Mouse (Mus musculus) limb, embryonic 12.5 days (tissue): ENCODE results near the gene Rc3h1. TPM values are rescaled to one million over a fixed set of nuclear protein-coding genes. Genes with fewer than 3 reads are reported as not detected.
A peak's percentile ranks its signal among the peaks of the same experiment; 100 is the strongest.

Experiments used
- ATAC-seq: fragments of 200-750 bp; cut with Nextera tagmentation; 2 replicates; pipeline ENCODE4 v1.8.0; 2017; ENCODE audit warnings: low read depth, moderate TSS enrichment; ENCODE audit not compliant: insufficient number of reproducible peaks, insufficient read depth, low FRiP score, low TSS enrichment
- H3K27ac ChIP-seq: fragments of 300-500 bp; sonication (generic); 2 replicates; pipeline ENCODE4 v1.5.1; 2016; ENCODE audit warnings: mild to moderate bottlenecking, moderate library complexity
- H3K27me3 ChIP-seq: fragments of 300-500 bp; sonication (generic); 2 replicates; pipeline ENCODE4 v1.6.1; 2016; ENCODE audit warnings: mild to moderate bottlenecking, moderate library complexity
- H3K36me3 ChIP-seq: fragments of 300-500 bp; sonication (generic); 2 replicates; pipeline ENCODE4 v1.6.1; 2016; ENCODE audit warnings: mild to moderate bottlenecking, moderate library complexity
- H3K4me1 ChIP-seq: fragments of 300-500 bp; sonication (generic); replicated peaks from 2 replicates; pipeline ENCODE4 v1.6.1; 2016
- H3K4me2 ChIP-seq: fragments of 300-500 bp; sonication (generic); 2 replicates; pipeline ENCODE4 v1.6.1; 2016; ENCODE audit warnings: mild to moderate bottlenecking, moderate library complexity
- H3K4me3 ChIP-seq: fragments of 300-500 bp; sonication (generic); replicated peaks from 2 replicates; pipeline ENCODE4 v1.5.1; 2016; ENCODE audit warnings: mild to moderate bottlenecking
- H3K9ac ChIP-seq: fragments of 300-500 bp; sonication (generic); replicated peaks from 2 replicates; pipeline ENCODE4 v1.6.1; 2016; ENCODE audit warnings: mild to moderate bottlenecking, moderate library complexity
- H3K9me3 ChIP-seq: fragments of 300-500 bp; sonication (generic); 2 replicates; pipeline ENCODE4 v1.6.1; 2016; ENCODE audit warnings: mild to moderate bottlenecking, moderate library complexity
- WGBS: fragments of 180-500 bp; shearing (Covaris S2); methylation state at CpG from one replicate; pipeline ENCODE4 v1.1.7; 2016; 5-methylcytosine and 5-hydroxymethylcytosine counted together
- polyA plus RNA-seq: library from polyadenylated mRNA; unstranded; fragments of >200 nt; fragmentation: Nextera tagmentation; extraction: Ambion mirVana; gene quantifications from 2 replicates; pipeline ENCODE4 v1.2.1, GENCODE M21; 2016

The Rc3h1 gene
- polyA plus RNA-seq, 1 experiment from 2014 or later: 10.6 TPM

DNA sequence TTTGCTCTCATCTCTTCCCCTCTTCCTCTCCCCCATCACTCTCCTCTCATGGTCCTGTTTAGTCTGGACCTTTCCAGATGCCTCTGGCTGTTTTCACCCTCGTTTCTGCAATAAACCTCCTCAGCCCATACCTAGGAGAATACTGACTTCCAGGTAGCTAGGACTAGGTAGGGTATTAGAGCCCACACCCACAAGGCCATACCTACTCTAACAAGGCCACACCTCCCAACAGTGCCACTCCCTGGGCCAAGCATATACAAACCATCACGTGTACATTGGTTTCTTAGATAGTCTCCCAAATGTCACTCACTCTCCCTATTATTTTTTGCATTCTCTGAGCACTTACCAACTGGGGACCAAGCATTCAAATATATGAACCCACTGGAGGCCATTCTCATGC lies 21.2 kb upstream of the Rc3h1 start:
- Histone ChIP-seq H3K36me3 (no peaks in the 10 kb centered on the region), H3K4me2 (no peak overlapping the region), H3K4me1 (no peaks in the 10 kb centered on the region), H3K4me3 (no peak overlapping the region), H3K27me3 (no peaks in the 10 kb centered on the region), H3K27ac (no peak overlapping the region), H3K9me3 (no peaks in the 10 kb centered on the region), H3K9ac (no peak overlapping the region)
- ATAC-seq: no peak
- 59% methylated on average over 2 of the region's 2 CpGs for WGBS

DNA sequence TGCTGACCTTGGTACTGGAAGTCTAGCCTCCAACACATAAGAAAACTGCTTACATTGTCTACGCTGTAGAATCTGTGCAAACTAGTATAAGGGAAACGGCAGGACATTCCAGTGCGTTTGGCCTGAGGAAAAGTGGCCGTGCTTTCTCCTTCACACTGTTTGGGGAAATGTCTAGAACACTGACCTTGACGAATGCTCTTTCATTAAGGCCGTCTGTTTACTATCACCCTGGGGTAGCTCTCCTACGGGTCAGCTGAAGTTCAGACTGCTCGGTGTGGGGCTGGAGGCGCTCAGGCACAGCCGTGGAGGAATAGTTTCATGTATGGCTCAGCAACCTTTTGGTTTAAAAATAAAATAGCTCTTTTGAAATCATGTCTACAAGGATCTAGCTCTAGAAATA lies 6.5 kb upstream of the Rc3h1 start:
- Histone ChIP-seq H3K27me3 (0 out of 2 replicates have a peak, but pooled peaks cover under 1% of the 10 kb centered on the region), H3K4me3 (no peak overlapping the region), H3K4me2 (no peak overlapping the region), H3K9me3 (no peaks in the 10 kb centered on the region), H3K27ac (no peak overlapping the region), H3K36me3 (no peaks in the 10 kb centered on the region), H3K9ac (no peak overlapping the region), H3K4me1 (no peaks in the 10 kb centered on the region)
- no peak for ATAC-seq
- WGBS: 33% methylated on average over 10 of the region's 10 CpGs

DNA sequence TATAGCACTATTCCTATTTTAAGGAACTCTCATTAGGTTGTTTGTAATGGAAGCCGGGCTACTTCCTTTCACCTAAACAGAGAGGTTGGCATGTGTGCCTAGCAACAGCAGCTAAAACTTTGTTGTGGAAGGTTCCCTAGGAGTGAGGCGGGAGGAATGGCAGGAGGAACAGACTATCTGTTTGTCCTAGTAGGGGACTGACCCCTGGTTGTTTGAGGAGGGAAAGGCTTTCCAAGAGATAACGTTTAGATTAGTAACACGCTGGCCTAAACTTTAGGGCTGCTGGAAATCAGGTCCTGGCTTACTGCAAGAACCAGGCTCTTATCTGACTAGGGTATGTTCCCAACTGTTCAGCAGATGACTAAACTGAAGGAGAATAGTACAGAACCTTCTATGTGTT lies 2.2 kb upstream of the Rc3h1 start:
- H3K4me2 ChIP-seq: no peak overlapping the region
- WGBS: 50% methylated on average over 4 of the region's 4 CpGs
- ATAC-seq: no peak
- H3K4me1 ChIP-seq: peaks cover 6% of the 10 kb centered on the region; the same call in 1 of the 2 replicates
- H3K27me3 ChIP-seq: peaks cover 4% of the 10 kb centered on the region; the same call in 1 of the 2 replicates
- no peak overlapping the region for H3K9ac ChIP-seq
- H3K4me3 ChIP-seq: no peak overlapping the region
- H3K9me3 ChIP-seq: no peaks in the 10 kb centered on the region
- no peaks in the 10 kb centered on the region for H3K36me3 ChIP-seq
- no peak overlapping the region for H3K27ac ChIP-seq

DNA sequence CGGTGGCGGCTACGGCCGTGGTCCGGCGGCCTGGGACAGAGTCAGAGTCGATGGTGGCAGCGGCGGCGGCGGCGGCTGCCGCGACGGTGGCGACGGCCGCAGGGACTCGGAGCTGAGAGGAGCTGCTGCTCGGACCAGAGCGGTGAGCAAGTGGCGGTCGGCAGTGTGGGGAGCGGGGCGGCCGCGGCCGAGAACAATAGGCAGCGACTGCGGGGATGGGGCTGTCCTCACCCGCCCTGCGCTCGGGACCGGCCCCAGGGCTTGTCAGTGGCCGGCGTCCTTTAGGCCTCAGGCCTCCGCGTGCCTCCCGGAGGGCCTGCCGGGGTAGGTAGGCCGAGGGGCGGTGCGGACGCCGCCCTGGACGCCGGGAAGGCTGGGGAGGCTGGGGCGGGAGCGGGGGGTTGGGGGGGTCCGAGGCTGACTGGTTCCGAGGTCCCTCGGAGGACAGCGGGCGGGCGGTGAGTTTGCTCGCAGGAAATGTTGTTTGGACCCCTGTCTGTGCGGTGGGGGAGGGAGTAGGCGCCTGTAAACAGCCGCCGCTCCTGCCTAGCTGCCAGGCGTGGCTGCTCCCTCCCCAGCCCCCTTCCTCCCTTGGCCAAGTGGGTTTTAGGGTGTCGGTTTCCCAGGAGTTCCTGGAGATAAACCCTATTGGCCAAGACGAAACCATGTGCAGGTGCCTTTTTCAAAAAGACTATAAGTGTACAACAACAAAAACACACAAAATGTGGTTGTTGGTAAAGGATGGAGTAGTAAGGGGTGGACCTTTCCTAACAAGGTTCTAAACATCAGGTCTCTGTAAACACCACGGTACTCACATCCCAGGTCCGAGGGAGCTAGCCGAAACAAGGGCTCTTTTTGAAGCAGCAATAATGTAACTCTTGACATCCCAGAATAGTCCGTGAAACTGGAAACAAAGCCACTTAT lies 602 bp downstream of the Rc3h1 start:
- peak overlapping the region; percentile 67 for H3K4me2 ChIP-seq
- under 1% methylated on average over 67 of the region's 67 CpGs for WGBS
- H3K4me1 ChIP-seq: peaks cover 6% of the 10 kb centered on the region; the same call in 1 of the 2 replicates
- H3K27ac ChIP-seq: peak overlapping the region; percentile 90
- peak overlapping the region; percentile 97 for H3K9ac ChIP-seq
- no peaks in the 10 kb centered on the region for H3K9me3 ChIP-seq
- peaks cover 4% of the 10 kb centered on the region; the same call in 1 of the 2 replicates for H3K27me3 ChIP-seq
- H3K4me3 ChIP-seq: peak overlapping the region; percentile 94
- ATAC-seq: peak; percentile 70
- H3K36me3 ChIP-seq: no peaks in the 10 kb centered on the region

DNA sequence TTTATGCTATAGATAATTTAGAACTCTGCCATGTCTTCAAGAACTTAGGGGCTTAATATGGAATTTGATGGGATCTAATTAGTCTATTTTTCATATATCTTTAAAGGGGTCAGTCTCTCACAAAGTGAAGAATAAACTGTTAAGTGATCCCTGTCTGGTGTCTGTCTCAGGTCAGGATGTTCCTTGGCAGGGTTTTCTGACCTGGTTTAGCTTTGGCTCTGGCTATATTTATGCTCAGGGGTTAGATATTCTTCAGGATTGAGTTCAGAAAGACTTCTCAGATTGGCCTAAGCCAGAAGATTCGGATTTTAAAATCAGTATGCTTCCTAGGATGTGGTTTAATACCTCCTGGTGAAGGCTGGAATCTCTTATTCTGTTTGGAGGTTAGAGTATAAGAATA lies 4.0 kb downstream of the Rc3h1 start:
- Histone ChIP-seq H3K27me3 (no peaks in the 10 kb centered on the region), H3K4me1 (peaks cover 6% of the 10 kb centered on the region; the same call in 1 of the 2 replicates), H3K9me3 (no peaks in the 10 kb centered on the region), H3K27ac (no peak overlapping the region), H3K4me3 (no peak overlapping the region), H3K9ac (no peak overlapping the region), H3K4me2 (no peak overlapping the region), H3K36me3 (no peaks in the 10 kb centered on the region)
- ATAC-seq: no peak
- 94% methylated on average over 1 of the region's 1 CpGs for WGBS

DNA sequence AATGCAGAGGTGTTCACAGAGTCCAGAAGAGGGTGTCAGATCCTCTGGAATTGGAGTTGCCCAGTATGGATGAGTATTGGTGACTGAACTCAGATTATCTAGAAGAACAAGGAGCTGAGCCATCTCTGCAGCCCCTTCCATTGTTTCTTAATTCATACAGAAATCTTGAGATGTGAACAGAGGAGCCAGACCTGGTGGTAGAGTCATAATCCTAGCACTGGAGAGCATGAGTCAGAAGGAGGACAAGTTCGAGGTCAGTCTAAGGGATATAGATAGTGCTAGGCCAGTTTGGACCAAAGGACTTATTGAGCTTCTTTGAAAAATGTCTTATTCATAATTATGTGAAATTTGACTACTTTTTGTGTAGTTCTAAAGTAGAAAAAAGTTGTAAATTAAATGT lies 4.6 kb downstream of the Rc3h1 start:
- H3K4me3 ChIP-seq: no peak overlapping the region
- no peaks in the 10 kb centered on the region for H3K27me3 ChIP-seq
- 95% methylated on average over 1 of the region's 1 CpGs for WGBS
- H3K36me3 ChIP-seq: no peaks in the 10 kb centered on the region
- no peaks in the 10 kb centered on the region for H3K9me3 ChIP-seq
- H3K9ac ChIP-seq: no peak overlapping the region
- no peak overlapping the region for H3K27ac ChIP-seq
- ATAC-seq: no peak
- no peak overlapping the region for H3K4me2 ChIP-seq
- H3K4me1 ChIP-seq: peaks cover 6% of the 10 kb centered on the region; the same call in 1 of the 2 replicates

DNA sequence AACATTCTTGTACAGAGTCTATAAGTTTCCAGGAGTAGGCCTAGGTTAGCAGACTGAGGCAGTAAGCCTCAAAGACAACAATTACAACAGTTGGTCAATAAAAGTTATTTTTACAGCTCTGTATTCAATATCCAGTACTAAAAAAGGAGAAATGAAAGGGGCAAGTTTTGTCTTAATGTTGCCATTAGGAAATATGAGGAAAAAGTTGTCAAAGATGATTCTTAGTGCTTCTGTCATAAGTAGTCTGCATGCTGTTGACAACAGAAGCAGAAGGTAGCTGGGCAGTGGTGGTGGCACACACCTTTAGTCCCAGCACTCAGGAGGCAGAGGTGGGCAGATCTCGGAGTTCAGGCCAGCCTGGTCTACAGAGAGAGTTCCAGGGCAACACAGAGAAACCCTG lies 13.2 kb downstream of the Rc3h1 start:
- Histone ChIP-seq H3K9ac (no peak overlapping the region), H3K4me2 (no peak overlapping the region), H3K27ac (no peak overlapping the region), H3K27me3 (no peaks in the 10 kb centered on the region), H3K4me1 (no peaks in the 10 kb centered on the region), H3K9me3 (no peaks in the 10 kb centered on the region), H3K36me3 (peaks cover 4% of the 10 kb centered on the region; the same call in 1 of the 2 replicates), H3K4me3 (no peak overlapping the region)
- no peak for ATAC-seq
- 100% methylated on average over 1 of the region's 1 CpGs for WGBS

DNA sequence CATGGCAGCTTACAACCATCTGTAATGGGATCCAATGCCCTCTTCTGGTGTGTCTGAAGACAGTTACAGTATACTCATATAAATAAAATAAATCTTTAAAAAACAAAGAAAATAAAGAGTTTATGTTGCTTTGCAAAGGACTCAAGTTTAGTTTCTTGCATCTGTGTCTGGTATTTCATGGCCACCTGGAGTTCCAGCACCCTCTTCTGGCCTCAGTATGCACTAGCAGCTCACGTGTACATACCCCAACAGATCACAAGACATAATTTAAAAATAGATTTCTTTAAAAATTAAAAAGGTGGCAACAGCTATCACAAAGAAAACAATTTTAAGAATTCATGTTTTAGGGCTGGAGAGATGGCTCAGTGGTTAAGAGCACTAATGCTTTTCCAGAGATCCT lies 15.7 kb downstream of the Rc3h1 start:
- Histone ChIP-seq H3K4me2 (no peak overlapping the region), H3K9me3 (no peaks in the 10 kb centered on the region), H3K36me3 (peaks cover under 1% of the 10 kb centered on the region; the same call in 1 of the 2 replicates), H3K27me3 (no peaks in the 10 kb centered on the region), H3K9ac (no peak overlapping the region), H3K4me3 (no peak overlapping the region), H3K27ac (no peak overlapping the region), H3K4me1 (0 out of 2 replicates have a peak, but pooled peaks cover 2% of the 10 kb centered on the region)
- 94% methylated on average over 1 of the region's 1 CpGs for WGBS
- ATAC-seq: no peak

DNA sequence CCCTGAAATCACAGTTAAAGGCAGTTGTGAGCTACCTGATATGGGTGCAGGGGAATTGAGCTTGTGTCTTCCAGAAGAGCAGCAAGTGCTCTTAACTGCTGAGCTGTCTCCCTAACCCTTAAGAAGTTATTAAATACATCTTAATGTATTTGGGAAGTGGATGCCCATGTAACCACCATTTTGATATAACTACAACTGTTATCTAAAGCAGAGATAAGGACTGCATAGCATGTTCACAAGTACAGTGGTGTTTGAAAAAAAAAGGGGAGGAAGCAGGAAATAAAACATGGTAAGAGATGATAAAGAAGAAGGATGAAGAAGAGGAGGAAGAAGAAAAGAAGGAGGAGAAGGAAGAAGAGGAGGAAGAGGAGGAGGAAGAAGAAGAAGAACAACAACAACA lies 25.1 kb downstream of the Rc3h1 start:
- Histone ChIP-seq H3K4me2 (no peak overlapping the region), H3K9me3 (no peaks in the 10 kb centered on the region), H3K36me3 (peaks cover 18% of the 10 kb centered on the region), H3K27ac (no peak overlapping the region), H3K4me1 (0 out of 2 replicates have a peak, but pooled peaks cover 5% of the 10 kb centered on the region), H3K4me3 (no peak overlapping the region), H3K9ac (no peak overlapping the region), H3K27me3 (no peaks in the 10 kb centered on the region)
- no peak for ATAC-seq

DNA sequence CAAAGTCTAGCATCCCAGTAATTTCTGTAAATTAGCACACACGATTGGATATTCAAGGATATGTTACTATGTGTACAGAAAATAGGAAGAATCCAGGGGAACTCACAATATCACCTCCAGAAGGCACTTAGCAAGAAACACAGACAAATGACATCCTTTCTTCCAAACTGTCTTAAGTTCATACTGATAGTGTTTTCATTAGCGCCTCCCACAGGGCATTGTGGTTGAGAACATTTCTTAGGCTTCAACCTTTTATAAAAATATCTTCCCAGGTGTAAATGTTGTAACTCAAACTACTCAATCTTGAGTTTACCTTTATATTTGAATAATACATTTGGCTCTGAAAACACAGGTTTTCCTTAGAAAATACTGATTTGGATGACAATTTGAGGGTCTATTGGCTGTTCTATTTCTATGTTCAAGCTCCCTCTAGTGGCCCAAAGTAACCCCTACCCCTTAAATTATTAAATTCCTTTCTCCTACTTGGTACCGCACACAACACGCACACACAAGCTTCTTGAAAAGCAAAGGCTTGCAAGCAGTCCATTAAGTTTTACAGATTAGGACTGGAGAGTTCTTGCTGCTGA lies 27.8 kb downstream of the Rc3h1 start:
- Histone ChIP-seq H3K27me3 (no peaks in the 10 kb centered on the region), H3K36me3 (peaks cover 34% of the 10 kb centered on the region), H3K4me3 (no peak overlapping the region), H3K9ac (no peak overlapping the region), H3K4me1 (no peaks in the 10 kb centered on the region), H3K27ac (no peak overlapping the region), H3K4me2 (no peak overlapping the region), H3K9me3 (no peaks in the 10 kb centered on the region)
- 66% methylated on average over 4 of the region's 4 CpGs for WGBS
- ATAC-seq: no peak

DNA sequence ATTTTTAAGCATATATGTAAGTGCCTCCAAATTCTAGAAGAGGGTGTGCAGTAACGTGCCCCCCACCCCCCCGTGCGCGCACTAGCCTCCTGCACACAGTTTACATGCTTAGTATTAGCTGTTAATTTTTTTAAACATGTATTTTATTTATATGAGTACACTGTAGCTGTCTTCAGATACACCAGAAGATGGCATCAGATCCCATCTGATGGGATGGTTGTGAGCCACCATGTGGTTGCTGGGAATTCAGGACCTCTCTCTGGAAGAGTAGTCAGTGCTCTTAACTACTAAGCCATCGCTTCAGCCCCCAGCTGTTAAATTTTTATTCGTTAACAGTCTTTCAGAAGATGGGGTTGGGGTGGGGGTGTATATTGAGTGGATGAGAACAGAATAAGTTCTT lies 29.3 kb downstream of the Rc3h1 start:
- H3K9ac ChIP-seq: no peak overlapping the region
- WGBS: 91% methylated on average over 6 of the region's 6 CpGs
- H3K36me3 ChIP-seq: peaks cover 42% of the 10 kb centered on the region
- H3K27me3 ChIP-seq: no peaks in the 10 kb centered on the region
- H3K4me1 ChIP-seq: no peaks in the 10 kb centered on the region
- H3K4me2 ChIP-seq: no peak overlapping the region
- H3K4me3 ChIP-seq: no peak overlapping the region
- no peak for ATAC-seq
- H3K27ac ChIP-seq: no peak overlapping the region
- no peaks in the 10 kb centered on the region for H3K9me3 ChIP-seq
